Mouse (Mus musculus) WW6 (cell line): ENCODE measurements around the gene Ercc4.

Experiments
- DNase-seq: peaks from one replicate; pipeline ENCODE4 v3.0.0-alpha.2; 2013; ENCODE audit warnings: low read depth, low spot score

Gene Ercc4

DNA sequence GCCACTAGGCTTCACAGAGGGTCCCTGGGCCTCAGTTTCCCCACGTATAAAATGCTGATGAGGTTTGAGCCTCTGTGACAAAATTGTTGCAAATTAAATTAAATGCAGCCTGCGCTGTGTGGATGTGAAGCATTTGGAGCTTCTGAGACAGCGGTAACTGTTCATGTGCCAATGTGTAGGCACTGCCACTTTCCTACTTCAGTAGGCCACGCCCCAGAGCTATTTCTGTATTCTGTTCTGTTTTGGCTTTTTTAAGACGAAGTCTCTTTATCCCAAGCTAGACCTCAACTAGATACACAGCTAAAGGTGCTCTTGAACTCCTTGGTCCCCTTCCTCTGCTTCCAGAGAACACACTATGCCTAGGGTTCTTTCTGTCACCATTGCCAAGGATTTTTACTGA, 85.4 kb downstream of the Ercc4 start:
- DNase-seq: no peak

GRCm38 (mm10) chr16:13196626-13197025, 87.1 kb downstream of the Ercc4 start:
- DNase-seq: no peak

DNA sequence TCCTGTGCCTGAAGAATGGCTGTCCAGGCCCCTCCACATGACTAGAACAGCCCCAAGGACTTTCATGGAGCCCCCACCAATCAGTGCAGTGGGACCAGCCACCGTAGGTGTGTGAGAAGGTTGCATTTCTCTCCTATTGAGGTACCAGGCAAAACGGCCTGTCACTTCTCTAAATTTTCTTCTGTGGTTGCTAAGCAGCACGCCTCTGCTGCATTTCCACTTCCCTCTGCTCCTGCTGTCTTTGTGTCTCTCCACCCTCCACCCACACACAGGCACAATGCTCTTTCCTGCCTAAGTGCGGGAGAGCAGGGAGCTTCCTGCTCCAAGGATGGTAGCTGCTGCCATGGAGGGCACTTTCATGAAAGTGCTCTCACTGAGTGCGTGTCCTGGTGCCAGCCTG, 87.8 kb downstream of the Ercc4 start:
- DNase-seq: no peak

- DNase-seq: no peak
These were observed 89.7 kb downstream of the Ercc4 start for GRCm38 (mm10) chr16:13199204-13199603.
